Mouse (Mus musculus): ENCODE results near the gene Ttll1.

- TF ChIP-seq CTCF (IDR thresholded peaks at IDR 0.05; ENCODE audit: low read depth) (no peak), EP300 (optimal IDR thresholded peaks at IDR 0.05) (no peak)
Measured at GRCm38 (mm10) chr15:83435324-83436090, 75.2 kb downstream of the Ttll1 start.

Measured in stomach, postnatal 0 days (tissue).